Mouse (Mus musculus) thymus, adult 2 months (tissue): ENCODE results near the gene Pah.

Source experiments
- CTCF ChIP-seq: fragments of 200-500 bp; IDR thresholded peaks from 2 replicates; pipeline ENCODE4 v1.5.1; 2012; ENCODE audit warnings: mild to moderate bottlenecking, control low read depth, low read length, moderate library complexity, borderline replicate concordance; ENCODE audit not compliant: control insufficient read depth, poor library complexity, insufficient read depth; ENCODE audit errors: extremely low read depth
- POLR2A ChIP-seq: fragments of 200-500 bp; IDR thresholded peaks from 2 replicates; pipeline ENCODE4 v1.6.1; 2012; ENCODE audit warnings: mild to moderate bottlenecking, low read length, control low read depth, moderate library complexity; ENCODE audit not compliant: control insufficient read depth, poor library complexity, insufficient read depth; ENCODE audit errors: extremely low read depth

DNA sequence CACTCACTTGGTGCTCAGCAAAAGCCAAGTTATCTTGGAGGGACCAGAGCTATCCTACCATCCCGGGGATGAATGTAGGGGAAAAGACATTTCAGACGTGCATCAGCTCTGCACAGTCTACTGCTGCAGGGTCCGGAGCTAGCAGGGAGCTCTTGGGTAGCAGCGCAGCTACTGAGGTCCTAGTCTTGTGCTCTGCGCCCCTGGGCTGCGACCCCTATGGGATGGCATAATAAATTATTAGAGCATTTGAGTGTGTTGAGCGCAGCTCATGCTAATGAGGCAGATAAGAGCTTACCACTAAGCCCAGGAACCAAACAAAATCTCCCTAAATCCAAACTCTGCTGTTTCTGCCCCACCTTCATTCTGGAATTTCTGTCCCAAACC lies 19.9 kb upstream of the Pah start:
- TF ChIP-seq CTCF (no peak), POLR2A (no peak)
